Mouse (Mus musculus): ENCODE measurements around the gene Pcnx.
"Not testable (repeated sequence)": the region's sequence is repeated elsewhere in the genome, so short reads cannot be mapped to it uniquely, and the experiment has no call there.

- not testable (repeated sequence) for TF ChIP-seq POLR2A (IDR thresholded peaks at IDR 0.05; ENCODE audit: low read depth, low read length); CTCF (IDR thresholded peaks at IDR 0.05; ENCODE audit: borderline replicate concordance, insufficient read depth, low read length)
Observed at GRCm38 (mm10) chr12:82033524-82033923, 173.7 kb downstream of the Pcnx start.
